Mouse (Mus musculus) natural killer cell, adult 2 months (primary cell): Measurements from ENCODE around the gene Zfp982.
"Not testable (repeated sequence)": the region's sequence is repeated elsewhere in the genome, so short reads cannot be mapped to it uniquely, and the experiment has no call there.

Experiments
- DNase-seq, 2 experiments: peaks; one replicate each; pipeline ENCODE4 v3.0.0; 2022; ENCODE audit warnings: low spot score in 2 of 2

Gene Zfp982

DNA sequence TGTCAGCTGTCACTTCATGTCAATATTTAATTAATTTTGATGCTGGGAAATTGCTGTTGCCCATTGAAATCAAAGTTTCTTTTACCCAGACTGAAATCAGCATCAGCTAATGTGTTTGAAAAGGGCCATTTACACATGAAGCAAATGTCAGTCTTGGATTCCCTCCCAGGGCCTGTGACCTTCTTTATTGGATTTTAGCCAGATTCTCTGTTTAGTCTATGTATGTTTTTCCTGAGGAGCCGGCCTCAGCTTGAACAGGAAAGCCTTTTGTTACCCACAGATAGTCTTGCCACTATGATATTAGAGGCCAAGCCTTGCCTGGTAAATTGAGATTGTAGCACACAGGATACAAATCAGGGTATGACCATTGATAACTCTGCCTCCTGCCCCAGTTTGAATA lies 66.9 kb downstream of the Zfp982 start:
- not testable (repeated sequence) for DNase-seq
